Mouse (Mus musculus): ENCODE data around the gene Gdf7.

DNA sequence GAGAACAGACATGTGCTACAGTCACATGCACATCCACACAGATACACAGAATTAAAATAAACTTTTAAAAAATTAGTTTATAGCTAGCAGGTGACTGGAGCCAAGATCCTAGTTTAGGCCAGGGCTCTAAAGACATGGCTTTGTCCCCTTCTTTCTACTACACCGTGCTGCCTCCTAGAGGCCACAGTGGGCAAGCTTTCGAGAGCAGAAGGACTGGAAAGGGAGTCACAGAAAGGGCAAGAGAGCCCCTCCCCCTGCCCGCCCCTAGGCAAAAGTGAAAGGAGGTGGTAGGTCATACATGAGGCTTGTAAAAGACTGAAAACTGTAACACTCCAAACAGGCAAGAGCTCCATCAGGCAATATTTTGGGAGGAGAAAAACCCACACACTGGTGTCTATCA is 13.8 kb downstream of the Gdf7 start:
- peak; percentile 47 for TF ChIP-seq CTCF (IDR thresholded peaks at IDR 0.05)
- no peak for TF ChIP-seq EP300 (IDR thresholded peaks at IDR 0.05)

Measured in lung, postnatal 0 days (tissue).